Mouse (Mus musculus) spleen, postnatal 10 days (tissue): ENCODE measurements at regions not wholly inside any gene's neighbourhood (a gene's known extent, or its start where the extent isn't known, plus 50 kb on each side); places are given as distances from the start of the nearest gene placed in this dataset.

Experiments
- DNase-seq, 2 experiments: peaks; one replicate each; pipeline ENCODE4 v3.0.0; 2021 to 2022; ENCODE audit warnings: low spot score in 2 of 2

DNA sequence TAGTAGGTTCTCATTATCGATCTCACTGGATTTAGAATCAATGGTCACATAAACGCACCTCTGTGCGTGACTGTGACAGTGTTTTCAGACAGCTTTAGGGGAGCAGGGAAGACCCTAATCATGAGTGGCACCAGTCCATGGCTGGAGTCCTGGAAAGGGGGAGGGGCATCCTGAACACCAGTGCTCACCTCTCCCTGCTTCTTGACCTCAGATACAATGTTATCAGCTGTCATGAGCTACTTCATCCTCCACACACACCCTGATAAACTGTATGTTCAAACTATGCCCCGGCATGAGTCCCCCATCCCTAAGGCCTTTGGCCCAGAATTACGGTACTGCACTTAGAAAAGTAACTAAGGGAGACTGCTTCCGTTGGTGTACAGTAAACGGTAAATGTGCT is 272.2 kb upstream of the Spred2 start:
- no peak for DNase-seq

DNA sequence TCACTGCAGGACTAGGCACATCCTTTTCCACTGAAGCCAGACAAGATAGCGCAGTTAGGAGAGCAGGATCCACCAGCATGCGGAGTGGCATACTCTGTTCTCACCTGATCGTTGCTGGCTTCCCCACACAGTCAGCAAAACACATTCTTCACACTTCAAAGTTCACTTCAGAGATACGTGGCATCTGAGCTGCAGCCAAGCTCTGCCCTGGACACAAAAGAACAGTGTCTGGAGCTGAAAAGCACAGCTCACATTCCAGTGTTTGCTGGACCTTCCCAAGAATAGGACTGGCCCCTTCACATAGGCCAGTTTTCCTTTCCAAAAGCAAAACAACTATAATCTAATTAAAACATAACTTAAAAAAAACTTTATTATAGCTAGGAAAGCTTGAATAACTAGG is 264.7 kb upstream of the Spred2 start:
- no peak for DNase-seq

- DNase-seq: no peak
These were observed 257.4 kb upstream of the Spred2 start for GRCm38 (mm10) chr11:19666732-19667131.

DNA sequence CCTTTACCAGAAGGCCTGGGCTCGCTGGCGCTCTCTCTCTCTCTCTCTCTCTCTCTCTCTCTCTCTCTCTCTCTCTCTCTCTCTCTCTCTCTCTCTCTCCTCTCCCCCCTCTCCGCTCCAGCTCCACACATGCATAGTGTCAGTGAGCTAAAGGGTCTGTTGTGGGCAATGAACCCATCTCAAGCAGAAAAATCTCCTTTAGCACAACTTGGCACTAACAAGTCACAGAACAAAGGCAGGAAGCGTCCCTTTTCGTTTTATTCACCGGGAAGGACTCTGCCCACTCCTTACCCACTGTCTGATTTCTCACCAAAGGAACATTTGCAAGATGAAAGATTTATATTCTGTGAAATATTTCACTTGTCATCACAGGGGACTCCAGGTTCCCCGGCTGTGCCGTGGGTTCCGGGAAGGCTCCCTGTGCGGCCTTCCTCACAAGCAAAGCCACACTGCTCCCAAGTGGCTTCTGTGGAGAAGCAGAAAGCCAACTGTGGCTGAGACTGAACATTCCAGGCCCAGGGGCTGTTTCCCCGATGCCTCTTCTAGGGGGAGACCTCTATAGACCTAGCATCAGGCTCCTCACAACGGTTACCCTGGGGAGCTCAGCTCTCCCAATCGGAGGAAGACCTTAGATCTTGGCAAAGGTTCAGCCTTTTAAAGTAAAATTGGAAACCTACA is 253.2 kb upstream of the Spred2 start:
- no peak for DNase-seq

DNA sequence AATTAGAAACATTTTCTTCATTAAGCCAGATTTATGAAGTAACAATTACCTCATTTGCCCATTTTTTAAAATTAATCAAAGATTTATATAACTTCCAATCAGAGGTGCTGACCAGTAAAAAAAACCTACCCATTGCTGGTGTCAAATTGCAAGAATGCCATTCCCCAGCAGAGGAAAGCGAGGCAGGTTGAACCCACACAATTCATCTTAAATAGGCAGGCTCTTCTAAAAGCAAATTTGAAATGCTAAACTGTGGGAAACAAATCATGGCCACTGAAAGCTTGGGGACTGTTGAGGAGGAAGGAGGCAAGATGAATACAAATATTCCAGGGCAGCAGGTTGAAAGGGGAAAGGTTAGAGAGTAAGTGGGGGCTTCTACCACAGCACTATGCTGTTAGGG is 251.2 kb upstream of the Spred2 start:
- DNase-seq: no peak

DNA sequence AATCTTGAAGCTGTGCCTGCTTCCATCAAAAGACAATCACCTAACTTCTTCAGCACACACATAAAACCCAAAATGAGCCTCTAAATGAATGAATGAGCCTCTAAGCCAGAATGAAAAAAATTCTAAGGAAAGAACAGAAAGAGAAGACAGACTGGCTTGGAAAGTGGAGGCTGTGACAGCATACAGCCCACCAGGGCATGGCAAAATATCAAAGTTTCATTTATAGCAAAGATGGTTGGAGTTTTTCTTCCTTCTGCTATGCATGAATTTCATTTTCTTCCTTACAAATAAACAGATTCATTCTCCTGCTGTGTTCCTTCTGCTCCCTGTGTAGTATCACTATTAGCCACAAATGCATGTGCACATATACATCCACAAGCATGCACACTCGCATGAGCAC is 247.7 kb upstream of the Spred2 start:
- no peak for DNase-seq

DNA sequence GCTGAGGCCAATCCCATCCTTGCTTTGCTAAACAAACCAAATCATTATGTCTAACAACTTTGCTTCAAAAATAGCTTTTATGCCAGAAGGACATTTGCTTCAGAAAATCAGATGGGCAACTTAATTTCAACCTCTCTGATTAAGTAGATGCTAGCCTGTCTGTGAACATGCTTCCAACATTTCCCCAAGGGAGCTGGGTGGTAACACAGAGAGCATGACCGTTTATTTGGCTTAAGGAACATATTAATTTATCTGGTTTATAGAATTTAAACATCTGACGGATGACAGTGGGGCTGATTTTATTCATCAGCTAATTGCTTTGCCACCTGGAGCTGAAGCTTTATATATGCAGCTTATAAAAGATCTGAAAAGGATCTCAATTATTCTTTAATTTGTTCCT is 245.1 kb upstream of the Spred2 start:
- no peak for DNase-seq

- no peak for DNase-seq
These were observed 244.5 kb upstream of the Spred2 start for GRCm38 (mm10) chr11:19679669-19680068.

- DNase-seq: no peak
These were observed 223.0 kb upstream of the Spred2 start for GRCm38 (mm10) chr11:19701198-19701597.

GRCm38 (mm10) chr11:19708821-19709220 is 215.4 kb upstream of the Spred2 start:
- no peak for DNase-seq

DNA sequence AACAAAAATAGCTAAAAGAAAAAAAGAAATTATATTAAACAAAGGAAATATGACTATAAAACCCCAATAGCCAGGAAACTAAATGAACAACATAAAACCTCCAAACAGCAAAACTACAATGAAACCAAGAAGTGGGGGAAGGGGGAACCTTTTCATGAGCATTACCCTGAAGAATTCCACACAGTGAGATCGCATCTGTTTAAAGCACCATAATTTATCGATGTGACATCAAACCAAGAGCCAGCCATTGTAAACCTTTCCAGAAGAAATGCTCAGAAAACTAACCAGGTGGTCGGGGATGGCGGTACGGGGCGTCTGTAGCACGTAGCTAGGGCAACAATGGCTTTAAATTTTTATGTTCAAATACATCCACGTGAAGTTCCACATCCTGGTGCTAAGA is 214.8 kb upstream of the Spred2 start:
- no peak for DNase-seq

GRCm38 (mm10) chr11:19713091-19713490 is 211.1 kb upstream of the Spred2 start:
- no peak for DNase-seq

GRCm38 (mm10) chr11:19713597-19713996 is 210.6 kb upstream of the Spred2 start:
- DNase-seq: no peak

DNA sequence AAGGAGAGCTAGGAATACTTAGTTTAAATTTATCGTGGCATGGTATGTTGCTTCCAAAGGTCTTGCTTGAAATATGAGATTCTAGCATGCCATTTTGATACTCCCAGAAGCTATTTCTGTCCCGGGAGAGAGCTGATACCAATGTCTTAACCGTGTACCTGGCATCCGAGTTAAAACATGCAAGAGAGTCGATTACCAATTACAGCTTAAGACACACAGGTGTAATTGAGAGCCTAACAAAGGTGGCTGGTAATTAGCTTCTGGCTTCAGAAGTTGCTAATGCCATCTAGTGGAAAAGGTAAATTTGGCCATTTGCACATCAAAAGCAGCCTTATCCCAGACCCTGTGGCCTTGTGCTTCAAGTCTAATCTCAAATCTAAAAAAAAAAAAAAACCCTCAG is 210.0 kb upstream of the Spred2 start:
- DNase-seq: no peak

DNA sequence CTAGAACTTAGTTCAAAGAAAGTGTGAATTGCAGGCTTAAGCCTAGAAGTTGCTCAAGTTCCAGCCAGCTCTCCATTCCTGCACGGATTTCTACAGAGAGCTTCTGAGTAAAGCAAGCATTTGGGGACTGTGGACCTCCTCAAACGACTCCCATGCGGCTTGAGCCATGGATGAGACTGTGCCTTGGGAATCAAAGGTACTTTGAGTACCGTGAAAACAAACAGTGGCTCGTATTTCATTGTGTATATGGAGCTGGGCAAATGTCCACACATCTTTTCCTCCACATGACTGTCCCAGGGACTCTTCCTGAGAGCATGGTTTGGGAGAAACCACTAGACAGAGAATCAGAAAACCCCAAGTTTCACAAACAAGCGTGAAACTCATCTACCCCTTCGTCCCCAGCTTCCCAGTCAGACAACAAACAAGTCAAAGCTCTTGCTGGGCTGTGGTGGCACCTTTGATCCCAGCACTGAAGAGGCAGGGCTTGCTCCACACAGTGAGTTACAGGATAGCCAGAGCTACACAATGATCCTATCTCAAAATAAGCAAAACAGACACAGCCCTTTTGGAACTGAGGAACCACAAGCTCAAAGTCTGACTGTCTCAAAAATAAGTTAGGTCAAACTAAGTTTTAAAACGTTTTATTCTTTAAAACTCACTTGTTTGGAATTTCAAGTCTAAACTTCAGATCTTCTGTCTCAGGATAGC is 209.1 kb upstream of the Spred2 start:
- DNase-seq: no peak

- no peak for DNase-seq
These were observed 206.0 kb upstream of the Spred2 start for GRCm38 (mm10) chr11:19718165-19718564.

GRCm38 (mm10) chr11:19729031-19729430 is 195.1 kb upstream of the Spred2 start:
- DNase-seq: no peak

DNA sequence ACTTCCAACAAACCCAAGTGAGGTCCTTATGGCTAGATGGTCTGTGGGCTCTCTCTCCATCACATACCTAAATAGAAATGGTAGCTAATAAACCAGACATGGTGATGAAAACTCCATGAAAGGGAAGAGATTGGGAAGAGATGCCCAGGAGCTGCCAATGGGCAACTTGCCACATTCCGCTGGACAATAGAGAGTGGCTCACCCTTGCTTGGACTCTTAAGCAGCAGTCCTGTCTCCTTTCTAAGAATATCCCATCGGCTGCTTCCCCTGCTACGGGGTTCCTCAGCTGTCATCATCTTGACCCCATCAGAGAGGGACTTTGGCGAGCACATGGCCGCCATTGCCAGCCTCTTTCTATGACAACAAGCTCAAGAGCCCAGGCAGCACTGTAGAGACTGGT is 193.4 kb upstream of the Spred2 start:
- DNase-seq: no peak

- no peak for DNase-seq
These were observed 188.1 kb upstream of the Spred2 start for GRCm38 (mm10) chr11:19736076-19736475.

DNA sequence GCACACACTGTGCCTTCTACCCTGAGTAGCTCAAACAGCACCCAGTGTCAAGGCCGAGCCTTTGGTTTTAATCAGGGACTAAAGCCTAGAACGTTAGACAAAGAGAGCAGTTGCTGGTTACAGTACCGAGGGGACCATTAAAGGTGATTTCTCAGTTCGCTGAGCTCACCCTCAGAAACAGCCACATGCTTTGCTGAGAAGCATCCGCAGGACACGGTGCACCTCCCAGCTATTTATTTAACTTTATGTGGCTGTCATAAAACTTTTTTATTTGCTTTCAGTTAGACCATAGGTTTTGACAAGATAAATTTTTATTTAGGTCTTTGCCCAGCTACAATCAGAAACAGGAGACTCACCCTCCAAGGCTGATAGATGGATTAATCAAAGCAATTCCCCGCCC is 187.2 kb upstream of the Spred2 start:
- DNase-seq: no peak

GRCm38 (mm10) chr11:19737331-19737730 is 186.8 kb upstream of the Spred2 start:
- DNase-seq: no peak

DNA sequence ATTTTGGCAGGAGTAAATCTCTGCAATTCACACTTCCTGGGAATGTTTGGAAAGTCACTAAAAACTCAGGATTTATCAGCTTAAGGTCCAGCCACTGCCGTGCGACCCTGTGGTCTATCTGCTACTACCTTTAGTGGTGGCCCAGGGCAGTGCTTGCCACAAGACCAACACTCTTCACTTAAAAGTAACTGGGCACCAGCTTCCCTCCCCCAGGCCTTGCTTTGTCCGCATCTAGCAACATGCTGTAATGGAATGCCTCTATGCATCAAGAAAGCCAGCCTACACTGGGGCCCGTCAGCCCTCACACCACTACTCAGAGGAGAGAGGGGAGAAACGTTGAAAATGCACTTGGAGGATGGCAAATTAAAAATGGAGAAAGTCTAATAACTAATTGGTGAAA is 186.4 kb upstream of the Spred2 start:
- no peak for DNase-seq

DNA sequence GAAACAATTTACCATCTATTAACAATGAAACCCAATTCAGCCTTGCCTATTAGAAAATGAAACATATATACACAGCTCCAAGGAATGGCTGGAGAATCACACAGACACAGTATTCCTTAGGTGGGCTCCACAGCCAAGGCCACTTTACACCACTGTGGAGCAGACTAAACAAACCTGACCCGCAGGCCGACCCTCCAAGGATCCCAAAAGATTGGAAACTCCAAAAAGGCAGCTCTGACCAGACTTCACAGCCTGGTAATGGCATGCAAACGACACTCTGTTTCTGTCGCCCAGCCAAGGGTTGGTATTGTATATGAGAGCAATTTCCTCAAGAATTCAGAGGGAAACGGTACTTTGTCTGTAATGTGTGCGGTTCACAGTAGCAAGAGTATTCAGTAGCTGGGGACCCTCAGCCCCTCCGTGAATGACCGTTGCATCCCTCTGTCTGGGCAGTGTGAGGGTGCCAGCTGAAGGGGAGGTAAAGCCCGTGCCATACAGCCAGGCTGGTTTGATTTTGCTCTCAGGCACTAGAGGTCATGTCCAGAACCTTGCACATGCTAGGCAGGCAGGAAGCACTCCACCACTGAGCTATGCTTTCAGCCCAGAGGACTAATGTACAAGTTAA is 184.5 kb upstream of the Spred2 start:
- DNase-seq: no peak
